Mouse (Mus musculus): ENCODE measurements around the gene Snx13. TPM values are rescaled to one million over a fixed set of nuclear protein-coding genes. Genes with fewer than 3 reads are reported as not detected.

The Snx13 gene
- polyA plus RNA-seq (2012; ENCODE audit: insufficient read depth, insufficient read length, missing spikeins): 39.0 and 42.0 TPM in 2 replicates

DNA sequence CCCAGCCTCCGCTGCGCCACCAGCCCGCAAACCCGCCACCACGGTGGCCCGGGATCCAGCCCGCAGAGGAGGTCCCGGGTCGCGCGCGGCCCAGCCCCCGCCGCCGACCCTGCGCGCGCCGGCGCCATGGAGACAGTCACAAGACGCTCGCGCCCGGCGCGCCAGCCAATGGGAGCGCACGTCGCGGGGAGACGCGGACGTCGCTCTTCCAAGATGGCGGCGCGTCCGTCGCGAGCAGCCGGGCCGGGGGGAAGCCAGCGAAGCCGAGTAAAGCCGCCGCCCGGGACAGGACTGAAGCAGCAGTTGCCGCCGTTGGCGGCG lies at the start of gene Snx13:
Gene Snx13, plus strand, starts transcription at position 188 of the 321 bp plus-strand sequence.
- Histone ChIP-seq H3K27ac (ENCODE audit: insufficient read depth, low read depth, low read length) (peak within 1 kb of the TSS; percentile 94), H3K4me3 (ENCODE audit: insufficient read depth, low read length) (peak within 1 kb of the TSS; percentile 79), H3K4me1 (ENCODE audit: control insufficient read depth, insufficient read depth, low read length) (peaks cover 26% of the 10 kb centered on the region)
- TF ChIP-seq POLR2A (IDR thresholded peaks at IDR 0.05; ENCODE audit: borderline replicate concordance, low read depth, low read length): peak; percentile 57; the same call in 1 of the 2 replicates
- TF ChIP-seq CTCF (IDR thresholded peaks at IDR 0.05; ENCODE audit: low read depth, low read length): no peak

- TF ChIP-seq CTCF (IDR thresholded peaks at IDR 0.05; ENCODE audit: low read depth, low read length) (no peak), POLR2A (IDR thresholded peaks at IDR 0.05; ENCODE audit: borderline replicate concordance, low read depth, low read length) (no peak)
- H3K27ac ChIP-seq (ENCODE audit: insufficient read depth, low read depth, low read length): no peak overlapping the region
- no peak overlapping the region for H3K4me3 ChIP-seq (ENCODE audit: insufficient read depth, low read length)
- peaks cover 3% of the 10 kb centered on the region for H3K4me1 ChIP-seq (ENCODE audit: control insufficient read depth, insufficient read depth, low read length)
These were observed 49.3 kb upstream of the Snx13 start for GRCm38 (mm10) chr12:34997597-34998182.

DNA sequence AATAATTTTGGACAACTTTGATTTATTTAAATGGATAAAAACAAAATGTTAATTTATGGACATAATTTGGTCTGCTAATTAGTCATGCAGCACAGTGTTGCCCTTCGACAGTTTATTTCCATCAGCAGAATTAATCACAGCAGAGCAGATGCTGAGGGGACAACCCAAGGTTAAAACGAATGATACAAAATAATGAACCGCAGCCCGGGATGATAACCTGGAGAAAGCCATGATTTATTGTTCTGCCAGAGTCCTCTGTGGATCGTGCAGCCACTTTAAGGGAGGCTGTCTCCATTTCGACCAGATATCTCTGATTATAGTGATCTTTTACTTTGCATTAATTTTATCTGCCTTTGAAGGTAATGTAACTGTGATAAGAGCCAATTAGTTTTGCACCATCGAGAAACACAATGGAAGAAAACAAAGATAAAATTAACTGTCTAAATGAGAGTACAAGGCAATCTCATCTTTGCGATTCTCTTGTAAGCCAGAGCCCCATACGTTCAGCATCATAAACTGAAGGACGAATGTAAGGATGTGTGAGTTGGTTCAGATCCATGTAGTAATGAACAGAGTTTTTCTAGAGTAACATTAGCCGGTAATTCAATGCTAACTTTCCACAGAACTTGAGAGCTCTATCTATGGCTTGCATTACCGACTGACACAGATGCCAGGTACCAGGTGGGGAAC lies 48.1 kb upstream of the Snx13 start:
- Histone ChIP-seq H3K4me3 (ENCODE audit: insufficient read depth, low read length) (no peak overlapping the region), H3K4me1 (ENCODE audit: control insufficient read depth, insufficient read depth, low read length) (peaks cover 6% of the 10 kb centered on the region), H3K27ac (ENCODE audit: insufficient read depth, low read depth, low read length) (no peak overlapping the region)
- no peak for TF ChIP-seq POLR2A (IDR thresholded peaks at IDR 0.05; ENCODE audit: borderline replicate concordance, low read depth, low read length)

- Histone ChIP-seq H3K27ac (ENCODE audit: insufficient read depth, low read depth, low read length) (no peak overlapping the region), H3K4me3 (ENCODE audit: insufficient read depth, low read length) (no peak overlapping the region), H3K4me1 (ENCODE audit: control insufficient read depth, insufficient read depth, low read length) (peaks cover 6% of the 10 kb centered on the region)
- TF ChIP-seq POLR2A (IDR thresholded peaks at IDR 0.05; ENCODE audit: borderline replicate concordance, low read depth, low read length) (no peak), CTCF (IDR thresholded peaks at IDR 0.05; ENCODE audit: low read depth, low read length) (no peak)
These were observed 46.7 kb upstream of the Snx13 start for GRCm38 (mm10) chr12:35000323-35000722.

GRCm38 (mm10) chr12:35005748-35006147 lies 41.2 kb upstream of the Snx13 start:
- TF ChIP-seq CTCF (IDR thresholded peaks at IDR 0.05; ENCODE audit: low read depth, low read length) (no peak), POLR2A (IDR thresholded peaks at IDR 0.05; ENCODE audit: borderline replicate concordance, low read depth, low read length) (no peak)
- H3K27ac ChIP-seq (ENCODE audit: insufficient read depth, low read depth, low read length): no peak overlapping the region
- no peak overlapping the region for H3K4me3 ChIP-seq (ENCODE audit: insufficient read depth, low read length)

GRCm38 (mm10) chr12:35007851-35008250 lies 39.1 kb upstream of the Snx13 start:
- no peak overlapping the region for H3K27ac ChIP-seq (ENCODE audit: insufficient read depth, low read depth, low read length)
- no peak overlapping the region for H3K4me3 ChIP-seq (ENCODE audit: insufficient read depth, low read length)
- TF ChIP-seq CTCF (IDR thresholded peaks at IDR 0.05; ENCODE audit: low read depth, low read length): no peak
- no peak for TF ChIP-seq POLR2A (IDR thresholded peaks at IDR 0.05; ENCODE audit: borderline replicate concordance, low read depth, low read length)
- peaks cover 11% of the 10 kb centered on the region for H3K4me1 ChIP-seq (ENCODE audit: control insufficient read depth, insufficient read depth, low read length)

More at GRCm38 (mm10) chr12:35005748-35006147, 41.2 kb upstream of the Snx13 start:
- peaks cover 3% of the 10 kb centered on the region for H3K4me1 ChIP-seq (ENCODE audit: control insufficient read depth, insufficient read depth, low read length)

GRCm38 (mm10) chr12:35008340-35009137 lies 38.4 kb upstream of the Snx13 start:
- Histone ChIP-seq H3K27ac (ENCODE audit: insufficient read depth, low read depth, low read length) (no peak overlapping the region), H3K4me3 (ENCODE audit: insufficient read depth, low read length) (no peak overlapping the region), H3K4me1 (ENCODE audit: control insufficient read depth, insufficient read depth, low read length) (peaks cover 8% of the 10 kb centered on the region)
- TF ChIP-seq CTCF (IDR thresholded peaks at IDR 0.05; ENCODE audit: low read depth, low read length) (no peak), POLR2A (IDR thresholded peaks at IDR 0.05; ENCODE audit: borderline replicate concordance, low read depth, low read length) (no peak)

- H3K27ac ChIP-seq (ENCODE audit: insufficient read depth, low read depth, low read length): no peak overlapping the region
- peaks cover 8% of the 10 kb centered on the region for H3K4me1 ChIP-seq (ENCODE audit: control insufficient read depth, insufficient read depth, low read length)
- TF ChIP-seq CTCF (IDR thresholded peaks at IDR 0.05; ENCODE audit: low read depth, low read length) (no peak), POLR2A (IDR thresholded peaks at IDR 0.05; ENCODE audit: borderline replicate concordance, low read depth, low read length) (no peak)
- no peak overlapping the region for H3K4me3 ChIP-seq (ENCODE audit: insufficient read depth, low read length)
These were observed 35.5 kb upstream of the Snx13 start for GRCm38 (mm10) chr12:35011462-35011861.

DNA sequence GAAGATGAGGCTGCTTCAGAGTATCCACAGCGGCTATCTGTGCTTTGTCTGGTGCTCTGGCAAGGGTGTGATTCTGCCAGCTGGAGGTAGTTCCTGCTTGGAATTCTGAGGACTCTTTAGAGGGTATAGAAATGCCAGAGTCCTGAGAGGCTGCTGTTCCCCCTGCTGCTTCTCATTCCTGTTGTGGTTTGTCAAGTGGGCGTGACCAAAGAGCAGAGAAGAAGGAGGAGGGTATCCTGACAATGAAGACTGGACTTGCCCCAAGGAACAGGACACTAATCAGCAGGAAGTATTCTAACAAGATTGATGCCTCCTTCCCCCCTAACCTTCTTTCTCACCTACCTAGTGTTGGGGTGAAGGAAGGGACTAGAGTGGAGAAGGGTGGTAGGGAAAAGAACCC lies 33.0 kb upstream of the Snx13 start:
- Histone ChIP-seq H3K27ac (ENCODE audit: insufficient read depth, low read depth, low read length) (no peak overlapping the region), H3K4me1 (ENCODE audit: control insufficient read depth, insufficient read depth, low read length) (peaks cover 11% of the 10 kb centered on the region), H3K4me3 (ENCODE audit: insufficient read depth, low read length) (no peak overlapping the region)
- TF ChIP-seq POLR2A (IDR thresholded peaks at IDR 0.05; ENCODE audit: borderline replicate concordance, low read depth, low read length) (no peak), CTCF (IDR thresholded peaks at IDR 0.05; ENCODE audit: low read depth, low read length) (no peak)

DNA sequence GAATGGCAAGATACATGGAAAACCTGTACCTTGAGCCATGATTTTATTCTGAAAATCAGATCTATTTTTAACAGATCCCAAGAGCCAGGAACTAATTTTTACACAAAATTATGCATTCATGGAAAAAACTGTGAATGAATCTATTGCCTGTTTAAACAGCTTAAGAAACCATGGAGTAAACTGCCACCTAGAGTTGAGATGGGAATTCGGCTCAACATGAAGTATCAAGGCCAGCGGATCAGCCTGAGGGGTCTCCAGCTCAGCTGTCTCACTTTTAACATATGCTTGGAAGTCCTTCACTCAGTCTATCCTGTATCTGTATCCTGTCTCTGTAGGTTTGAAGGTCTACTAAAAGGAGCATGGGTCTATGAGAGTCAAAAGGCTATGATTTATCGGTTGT lies 30.9 kb upstream of the Snx13 start:
- TF ChIP-seq CTCF (IDR thresholded peaks at IDR 0.05; ENCODE audit: low read depth, low read length) (no peak), POLR2A (IDR thresholded peaks at IDR 0.05; ENCODE audit: borderline replicate concordance, low read depth, low read length) (no peak)
- peaks cover 17% of the 10 kb centered on the region for H3K4me1 ChIP-seq (ENCODE audit: control insufficient read depth, insufficient read depth, low read length)
- no peak overlapping the region for H3K27ac ChIP-seq (ENCODE audit: insufficient read depth, low read depth, low read length)
- no peak overlapping the region for H3K4me3 ChIP-seq (ENCODE audit: insufficient read depth, low read length)
